Mouse (Mus musculus) activated CD4-positive, CD25-positive, alpha-beta regulatory T cell, adult 4 months (primary cell): ENCODE measurements around the gene Cldn18. TPM values are rescaled to one million over a fixed set of nuclear protein-coding genes. Genes with fewer than 3 reads are reported as not detected.

Experiments
- ATAC-seq: one replicate; pipeline ENCODE4 v1.8.0; 2017
- polyA plus RNA-seq, 2 experiments: library from polyadenylated mRNA; unstranded; fragments of 100-300 nt; shearing (Covaris generic); gene quantifications; one replicate each; pipeline ENCODE4 v1.2.1; 2017

Gene Cldn18
- polyA plus RNA-seq: not detected

DNA sequence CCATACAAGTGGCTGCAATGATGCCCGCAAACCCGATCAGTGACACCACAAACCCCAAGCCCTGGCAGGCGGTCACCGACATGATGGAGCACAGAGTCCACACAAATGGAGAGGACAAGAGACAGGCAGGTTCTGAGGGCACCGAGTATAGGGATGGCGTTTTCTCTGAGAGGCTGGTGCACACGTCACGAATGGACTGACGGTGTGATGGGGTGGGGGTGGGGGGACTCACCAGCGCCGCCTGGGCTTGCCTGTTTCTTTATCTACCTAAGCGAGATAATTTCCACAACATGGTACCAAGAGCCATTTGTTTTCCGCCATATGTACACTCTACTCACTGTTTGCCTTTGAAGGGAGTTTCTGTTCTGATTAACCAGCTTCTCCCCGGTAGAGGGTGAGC is at the start of gene Cldn18:
Gene Cldn18 (minus strand): TSS at position 134 of the 400 bp plus-strand sequence.
- ATAC-seq: no peak

DNA sequence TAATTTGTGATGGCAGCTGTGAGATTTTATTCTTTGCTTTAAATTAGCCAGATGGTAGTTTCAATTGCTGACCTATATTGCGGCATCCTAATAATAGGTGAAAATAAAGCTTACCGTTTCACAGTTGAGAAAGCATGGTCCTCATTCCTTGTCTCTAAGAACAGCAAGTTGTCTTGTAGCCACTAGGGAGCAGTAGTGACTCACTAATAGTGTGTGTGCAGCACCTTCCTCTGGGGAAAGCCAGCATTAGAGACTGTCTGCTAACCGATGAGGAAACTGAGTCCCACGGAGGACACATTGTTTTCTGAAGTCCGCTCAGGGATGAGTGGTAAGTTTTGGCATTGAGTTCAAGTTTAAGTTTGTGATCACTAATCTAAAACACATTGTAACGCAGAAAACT is 46.5 kb upstream of the Cldn18 start:
- ATAC-seq: no peak

DNA sequence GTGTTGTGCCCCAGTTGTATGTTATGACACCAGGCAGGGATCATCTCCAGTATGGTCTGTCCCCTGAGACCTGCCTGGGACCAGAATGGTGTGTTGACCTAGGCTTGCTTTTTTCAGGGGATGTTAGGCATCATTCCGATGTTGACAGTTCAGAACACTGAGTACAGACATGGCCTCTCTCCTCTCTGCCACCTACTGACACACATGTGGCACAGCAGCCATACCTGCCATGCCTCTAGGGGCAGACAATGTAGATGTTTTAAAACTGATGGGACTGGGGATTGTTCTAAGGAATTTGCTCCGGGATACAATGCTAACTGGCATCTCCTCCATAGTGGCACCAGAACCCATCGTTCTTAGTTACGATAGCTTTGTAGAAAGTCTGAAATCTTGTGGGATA is 33.2 kb upstream of the Cldn18 start:
- ATAC-seq: no peak

DNA sequence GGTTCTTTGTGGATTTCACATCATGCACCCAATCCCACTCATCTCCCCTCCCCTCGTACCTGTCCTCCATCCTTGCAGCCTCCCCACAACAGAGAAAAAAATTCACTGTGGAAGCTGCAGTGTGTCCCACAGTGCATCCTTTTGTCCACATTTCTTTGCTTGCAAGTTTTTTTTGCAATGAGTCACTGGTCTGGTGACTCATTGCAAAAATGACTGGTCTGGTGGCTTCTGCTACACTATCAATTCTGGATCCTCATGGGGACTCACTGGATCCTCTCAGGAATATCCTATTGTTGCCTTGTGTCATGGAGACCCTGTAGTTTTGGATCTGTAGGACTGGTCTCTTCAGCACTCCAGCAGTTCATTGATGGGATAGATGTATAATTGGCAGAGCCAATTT is 31.2 kb upstream of the Cldn18 start:
- no peak for ATAC-seq

DNA sequence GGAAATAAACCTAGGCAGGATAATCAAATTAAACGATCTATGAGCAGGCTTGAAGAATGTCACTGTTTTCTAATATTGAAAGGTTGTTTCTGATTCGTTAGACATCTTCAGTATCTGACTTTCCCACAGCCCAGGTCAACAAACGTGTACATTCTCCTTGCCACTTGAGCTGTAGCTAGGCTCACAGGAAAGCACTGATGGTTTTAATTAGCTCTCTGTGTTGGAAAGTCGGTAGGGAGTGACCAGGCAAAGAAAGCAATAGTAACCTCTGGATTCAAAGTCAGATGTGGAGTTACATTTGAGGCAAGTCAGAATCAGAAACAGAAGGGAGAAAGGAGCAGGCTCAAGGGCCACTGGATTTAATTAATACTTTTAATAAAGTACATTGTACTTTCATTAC is 30.7 kb upstream of the Cldn18 start:
- no peak for ATAC-seq

DNA sequence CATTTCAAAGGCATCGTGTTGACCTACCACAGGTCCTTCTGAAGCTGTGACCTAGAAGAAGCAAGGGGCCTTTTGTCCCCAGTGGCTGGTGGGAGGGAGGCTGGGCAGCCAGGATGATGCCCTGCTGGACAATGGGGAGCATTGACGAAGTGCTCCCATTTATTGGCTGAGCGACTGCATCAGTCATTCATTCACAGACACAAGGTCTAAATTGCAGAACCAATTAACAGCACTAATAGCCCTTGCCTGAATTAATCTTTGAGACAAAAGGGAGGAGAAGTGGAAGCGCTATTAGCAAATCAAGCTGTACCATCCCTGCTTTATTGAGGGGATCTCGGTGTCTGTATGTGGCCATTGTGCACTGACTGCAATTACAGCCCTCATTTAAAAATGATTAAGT is 27.5 kb upstream of the Cldn18 start:
- no peak for ATAC-seq

DNA sequence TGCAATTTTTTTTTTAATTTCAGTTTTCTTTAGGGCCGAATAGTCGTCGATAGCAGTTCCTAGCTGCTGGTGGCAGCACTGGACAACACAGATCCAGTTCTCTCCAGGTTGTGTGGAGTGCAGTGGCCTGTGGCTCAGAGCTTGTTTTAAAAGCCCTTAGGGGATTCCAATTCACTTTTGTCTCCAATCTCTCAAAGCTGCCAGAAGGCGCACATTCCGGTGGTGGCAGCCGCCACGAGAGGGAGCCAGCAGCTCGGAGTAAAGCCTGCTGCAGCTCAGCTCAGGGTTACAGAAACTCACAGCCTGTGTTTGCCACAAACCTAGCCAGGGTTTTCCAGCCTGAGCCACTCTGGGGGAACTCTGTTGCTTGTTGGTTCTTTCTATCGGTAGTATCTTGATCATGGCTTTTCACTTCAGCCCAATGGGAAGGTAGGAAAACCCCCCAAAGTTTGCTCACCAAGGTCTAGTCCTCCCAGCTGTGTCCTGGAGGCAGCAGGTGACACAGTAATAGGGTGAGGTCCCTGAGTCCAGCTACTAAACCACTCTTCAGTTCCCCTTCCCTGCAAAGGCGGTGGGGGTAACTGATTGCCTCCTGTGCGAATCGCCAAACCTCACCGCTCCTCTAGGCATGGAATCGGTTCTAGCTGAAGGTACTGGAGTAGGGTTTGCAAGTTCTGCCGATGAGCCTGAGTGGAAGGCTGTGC is 13.0 kb upstream of the Cldn18 start:
- no peak for ATAC-seq

DNA sequence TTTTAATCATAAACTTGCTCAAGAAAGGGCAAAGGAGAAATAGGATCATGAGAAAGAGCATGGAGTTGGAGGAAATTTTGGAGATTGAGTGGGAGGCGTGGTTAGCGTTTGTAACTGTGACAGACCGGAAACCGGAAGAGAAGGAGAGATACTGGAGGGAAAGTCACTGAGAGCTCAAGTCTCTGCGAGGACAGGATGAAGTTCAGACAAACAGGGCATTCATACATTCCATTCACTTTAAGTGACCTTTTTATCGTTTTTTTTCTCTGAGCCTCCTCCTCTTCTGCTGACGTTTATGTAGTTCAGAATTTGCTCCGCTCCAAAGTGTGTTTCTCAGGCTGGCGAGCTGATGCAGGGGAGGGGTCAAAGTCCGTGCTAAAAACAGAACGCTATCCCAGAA is 10.8 kb upstream of the Cldn18 start:
- no peak for ATAC-seq

DNA sequence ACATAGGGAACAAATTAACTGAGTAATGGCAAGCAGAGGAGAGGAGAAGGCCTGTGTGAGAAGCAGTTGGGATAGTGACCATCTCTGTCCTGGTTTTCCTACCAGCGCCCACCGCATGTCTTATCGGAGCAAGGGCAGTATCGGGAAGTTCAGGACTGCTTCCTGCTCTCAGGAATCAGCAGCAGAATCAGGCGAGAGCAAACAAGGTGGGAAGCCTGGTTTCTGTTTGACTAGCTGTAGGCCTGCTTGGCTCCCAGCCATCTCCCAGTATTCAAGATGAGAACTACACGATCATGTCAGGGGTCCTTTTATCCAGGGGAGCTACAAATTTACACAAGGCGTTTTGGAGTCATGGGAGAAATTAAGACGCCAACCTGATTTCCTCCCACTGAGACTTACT is 8.2 kb upstream of the Cldn18 start:
- ATAC-seq: no peak

DNA sequence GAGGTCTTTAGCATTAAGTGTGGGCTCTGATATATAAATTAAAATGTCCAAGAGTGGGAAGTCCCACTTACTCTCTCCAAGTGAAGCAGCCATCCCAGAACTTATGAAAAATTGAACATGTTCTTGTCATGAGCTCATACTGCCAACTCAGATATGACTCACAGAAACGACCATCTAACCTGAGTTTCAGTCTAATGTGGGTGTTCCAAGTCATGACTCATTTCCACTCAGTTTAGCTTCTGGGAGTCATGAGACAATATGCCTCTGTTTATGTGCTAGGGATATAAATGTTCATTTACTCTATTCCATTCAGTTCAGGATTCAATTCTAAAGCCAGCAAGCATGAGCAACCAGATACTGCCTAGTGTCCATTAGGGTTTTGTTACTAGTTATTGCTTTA is 2.9 kb upstream of the Cldn18 start:
- no peak for ATAC-seq

DNA sequence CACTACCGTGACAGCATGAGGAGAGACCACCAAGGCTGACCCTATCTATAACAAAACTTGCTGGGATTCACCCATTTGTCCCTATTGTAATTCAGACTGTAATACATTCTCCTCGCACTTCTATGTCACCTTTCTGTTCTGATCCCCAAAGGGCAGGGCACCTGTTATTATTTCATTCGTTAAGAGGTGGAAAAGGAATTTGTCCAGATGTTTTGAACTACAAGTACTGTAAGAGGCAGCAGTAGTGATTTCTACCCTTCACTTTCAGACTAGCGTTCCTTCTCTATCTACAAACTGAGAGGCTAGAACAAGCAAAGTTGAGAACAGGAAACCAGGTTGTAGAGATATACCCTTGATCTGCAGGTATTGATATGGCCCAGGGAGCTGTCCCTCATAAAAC is 6.8 kb downstream of the Cldn18 start:
- ATAC-seq: no peak

DNA sequence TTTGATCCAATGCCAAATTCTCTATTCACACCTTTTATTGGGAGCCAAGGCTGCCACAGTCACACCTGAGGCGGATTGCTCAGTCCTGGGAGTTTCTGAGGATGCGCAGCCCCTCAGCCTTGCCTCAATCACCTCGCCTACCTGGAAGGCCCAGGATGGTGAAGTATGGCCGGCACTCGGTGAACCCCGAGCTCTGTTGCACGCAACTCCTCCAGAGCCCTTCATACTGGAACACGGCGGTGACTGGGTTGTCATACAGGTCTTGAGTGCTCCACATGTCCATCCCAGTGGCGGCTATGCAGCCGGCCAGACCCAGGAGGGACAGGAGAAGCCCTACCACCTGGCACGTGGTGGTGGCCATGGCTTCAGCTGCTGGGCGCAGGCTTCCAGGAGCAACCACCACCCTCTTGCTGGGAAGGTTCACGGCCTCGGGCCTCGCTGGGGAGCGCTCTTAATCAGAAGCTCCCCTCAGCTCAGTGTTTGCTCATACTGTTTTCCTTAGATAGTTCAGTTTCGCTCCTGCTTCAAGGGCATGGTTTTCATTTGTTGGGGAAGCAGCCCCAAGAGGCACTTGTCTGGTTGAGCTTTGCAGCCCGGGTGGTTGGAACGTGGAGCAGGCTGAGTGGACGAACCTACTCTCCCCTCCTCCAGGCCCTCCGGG is 7.3 kb downstream of the Cldn18 start:
- no peak for ATAC-seq

DNA sequence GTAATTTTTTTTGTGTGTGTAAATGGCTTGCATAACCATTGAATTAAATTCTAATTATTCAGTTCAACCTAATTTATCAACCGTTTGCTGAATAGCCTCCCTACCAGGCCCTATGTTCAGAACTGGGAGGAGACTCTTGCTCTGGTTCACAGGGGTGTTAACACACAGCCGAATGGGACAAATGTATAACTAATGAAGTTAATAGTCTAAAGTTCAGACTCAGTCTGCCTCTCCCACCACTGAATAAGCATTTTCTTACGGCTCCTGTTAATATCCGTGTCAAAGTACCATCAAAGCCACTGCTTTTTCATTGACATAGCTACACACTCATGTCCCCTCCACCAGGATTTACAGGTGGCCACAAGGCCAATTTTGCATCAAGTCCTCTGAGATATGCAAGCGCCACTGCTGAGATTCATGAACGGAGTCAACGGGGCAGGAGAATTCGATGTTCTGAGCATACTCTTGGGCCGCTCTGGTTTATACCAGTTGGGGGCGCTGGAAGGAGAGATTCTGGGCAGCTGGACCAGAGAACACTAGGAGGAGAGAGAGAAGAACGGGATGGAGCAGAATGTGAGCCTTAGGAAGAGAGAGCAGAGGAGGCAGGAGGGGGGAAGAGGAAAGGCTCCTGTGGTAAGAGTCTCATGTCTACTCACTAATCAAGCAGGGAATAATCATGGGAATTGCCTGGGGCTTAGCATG is 9.5 kb downstream of the Cldn18 start:
- ATAC-seq: no peak

DNA sequence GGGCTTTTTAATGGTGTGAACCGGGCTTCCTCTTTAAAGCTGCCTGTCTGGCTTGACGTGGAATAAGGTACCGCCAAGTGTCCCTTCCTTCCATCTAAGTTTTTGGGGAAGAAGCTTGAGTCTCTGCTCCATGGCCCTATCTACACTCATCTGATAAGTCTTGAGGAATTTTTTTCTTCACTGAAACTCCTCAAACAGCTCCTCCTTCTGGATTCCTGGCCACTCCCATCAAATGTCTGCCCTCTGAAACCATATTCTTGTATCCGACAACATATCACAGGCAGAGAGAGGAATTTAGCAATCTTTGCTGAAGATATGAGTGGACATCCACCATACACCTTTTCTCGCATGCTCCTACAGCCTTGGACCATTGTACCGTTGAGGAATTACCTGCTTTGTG is 10.8 kb downstream of the Cldn18 start:
- ATAC-seq: no peak

DNA sequence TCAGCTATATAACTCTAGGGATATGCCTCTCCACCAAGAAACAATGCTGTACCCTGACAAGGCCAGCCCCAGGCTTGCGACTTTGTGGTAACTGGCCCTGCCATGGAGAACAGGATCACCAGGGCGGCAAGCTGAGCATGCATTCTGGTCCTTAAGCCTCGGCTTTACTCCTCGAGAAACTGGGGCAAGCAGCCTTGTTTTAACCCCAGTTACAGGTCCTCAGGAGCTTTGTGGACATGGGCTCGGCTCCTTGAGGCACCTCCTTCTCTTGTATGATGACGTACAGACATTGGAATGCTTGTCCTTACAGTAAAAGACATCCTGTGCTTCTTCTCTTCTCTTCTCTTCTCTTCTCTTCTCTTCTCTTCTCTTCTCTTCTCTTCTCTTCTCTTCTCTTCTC is 13.4 kb downstream of the Cldn18 start:
- no peak for ATAC-seq

DNA sequence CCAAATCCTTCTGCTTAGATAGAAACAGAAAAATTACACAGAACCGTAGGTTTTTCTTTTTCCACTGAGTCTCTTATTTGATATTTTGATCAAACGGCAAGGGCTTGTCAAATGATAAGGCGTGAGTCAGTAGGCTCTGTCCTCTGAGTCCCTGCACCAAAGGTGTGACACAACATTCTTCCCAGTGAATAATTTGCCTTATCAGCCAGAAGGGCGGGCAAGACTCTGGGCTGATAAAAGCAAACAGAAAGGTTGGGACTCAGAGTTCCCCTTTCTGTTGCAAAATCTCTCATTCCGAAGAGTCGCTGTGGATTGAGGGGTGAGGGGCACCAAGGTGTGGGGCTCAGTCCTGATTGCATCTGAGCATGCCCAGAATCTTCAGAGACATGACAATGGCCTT is 14.9 kb downstream of the Cldn18 start:
- no peak for ATAC-seq

DNA sequence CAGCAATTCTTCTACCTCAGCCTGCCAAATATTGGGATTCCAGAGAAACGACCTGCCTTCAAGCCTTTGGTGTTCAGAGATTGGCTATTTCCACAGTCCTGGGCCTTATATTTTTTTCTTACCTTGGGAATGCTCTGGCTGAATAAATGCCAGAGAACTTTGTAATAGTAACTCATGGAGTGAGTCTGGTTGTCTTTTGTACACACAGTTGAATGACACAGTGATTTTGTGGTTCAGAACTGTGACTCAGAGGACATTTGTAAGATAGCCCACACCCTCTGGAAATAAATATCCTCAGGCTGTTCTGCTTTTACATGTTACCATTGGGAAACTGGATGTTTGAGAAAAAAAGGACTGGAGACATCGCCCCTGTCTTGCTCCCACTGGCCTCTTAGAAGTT is 15.9 kb downstream of the Cldn18 start:
- no peak for ATAC-seq

DNA sequence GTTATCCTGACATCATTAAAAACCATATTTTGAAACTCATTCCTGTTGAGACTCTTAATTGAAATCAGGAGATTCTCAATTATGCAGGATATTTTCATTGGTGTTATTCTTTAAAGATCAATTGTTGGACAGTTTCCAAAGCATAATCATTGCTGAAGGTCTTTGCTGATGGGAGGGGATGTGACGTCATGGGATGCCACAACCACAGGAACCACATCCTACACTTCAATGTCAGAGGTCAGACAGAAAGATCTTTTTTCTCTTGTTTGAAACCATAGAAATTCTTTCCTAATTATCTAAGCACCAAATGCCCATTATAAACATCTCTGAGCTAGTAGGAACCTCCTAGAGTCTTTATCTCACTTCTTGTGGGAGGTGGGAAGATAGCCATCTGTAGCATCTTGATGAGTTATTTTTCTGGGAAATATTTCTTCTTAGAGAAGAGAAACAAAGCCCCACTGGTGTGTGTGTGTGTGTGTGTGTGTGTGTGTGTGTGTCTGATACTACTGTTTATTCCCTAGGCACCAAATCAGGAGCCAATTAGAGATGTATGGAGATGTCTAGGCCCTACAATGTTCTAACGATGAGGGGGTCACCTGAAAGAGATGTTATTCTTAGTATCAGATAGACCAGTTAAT is 17.2 kb downstream of the Cldn18 start:
- peak; percentile 66 for ATAC-seq

DNA sequence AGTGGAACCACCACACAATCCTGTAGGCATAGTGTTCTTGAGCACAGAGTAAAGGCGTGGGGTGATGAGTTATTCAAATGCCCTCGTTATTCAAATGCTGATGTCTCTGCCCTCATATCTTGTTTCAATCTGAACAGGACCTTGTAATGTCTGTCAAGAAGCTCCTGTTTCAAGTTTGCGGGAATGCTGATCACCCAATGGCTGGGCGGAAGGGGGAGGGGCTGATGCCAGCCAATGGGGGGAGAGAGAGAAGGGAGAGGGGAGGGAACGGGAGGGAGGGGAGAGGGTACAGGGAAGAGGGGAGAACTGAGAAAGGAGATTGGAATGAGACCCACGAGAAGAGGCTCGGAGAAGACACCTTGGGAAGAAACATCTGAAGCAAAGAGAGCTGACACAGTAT is 22.1 kb downstream of the Cldn18 start:
- ATAC-seq: no peak

DNA sequence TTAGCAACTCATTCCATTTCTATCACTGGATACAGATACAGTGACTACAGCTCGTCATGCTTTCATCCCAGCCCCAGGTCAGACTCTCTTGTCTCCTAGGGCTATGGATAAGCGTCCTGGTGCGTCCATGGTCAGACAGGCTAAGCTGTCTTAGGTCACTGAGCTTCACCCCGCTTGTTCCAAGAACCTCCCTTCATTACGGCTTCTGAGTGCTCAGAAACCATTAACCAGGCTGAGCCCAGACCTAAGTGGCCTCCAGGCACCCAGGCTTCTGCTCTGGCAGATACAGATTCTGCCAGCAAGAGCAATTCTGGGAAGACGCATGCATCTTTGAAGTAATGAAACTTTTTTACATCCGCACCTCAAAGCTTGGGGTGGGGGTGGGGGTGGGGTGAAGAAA is 26.7 kb downstream of the Cldn18 start:
- no peak for ATAC-seq

DNA sequence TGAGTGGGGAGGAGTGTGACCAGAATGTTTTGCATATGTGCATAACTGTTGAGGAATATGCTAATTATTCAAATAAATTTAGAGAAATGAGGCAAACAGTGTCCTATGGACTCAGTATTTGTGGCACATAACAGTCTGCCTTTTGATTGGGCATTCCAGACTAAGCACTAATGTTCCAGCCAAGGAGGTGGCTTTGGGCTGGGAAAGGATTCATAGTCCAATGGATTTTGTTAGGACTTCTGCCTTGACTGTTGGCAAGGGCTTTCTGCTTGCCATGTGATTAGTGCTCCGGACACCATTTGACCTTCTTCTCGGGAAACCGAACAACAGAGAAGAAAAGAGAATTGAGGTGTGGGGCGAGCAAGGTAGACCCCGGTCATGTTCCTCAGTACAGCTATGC is 27.3 kb downstream of the Cldn18 start:
- ATAC-seq: no peak

DNA sequence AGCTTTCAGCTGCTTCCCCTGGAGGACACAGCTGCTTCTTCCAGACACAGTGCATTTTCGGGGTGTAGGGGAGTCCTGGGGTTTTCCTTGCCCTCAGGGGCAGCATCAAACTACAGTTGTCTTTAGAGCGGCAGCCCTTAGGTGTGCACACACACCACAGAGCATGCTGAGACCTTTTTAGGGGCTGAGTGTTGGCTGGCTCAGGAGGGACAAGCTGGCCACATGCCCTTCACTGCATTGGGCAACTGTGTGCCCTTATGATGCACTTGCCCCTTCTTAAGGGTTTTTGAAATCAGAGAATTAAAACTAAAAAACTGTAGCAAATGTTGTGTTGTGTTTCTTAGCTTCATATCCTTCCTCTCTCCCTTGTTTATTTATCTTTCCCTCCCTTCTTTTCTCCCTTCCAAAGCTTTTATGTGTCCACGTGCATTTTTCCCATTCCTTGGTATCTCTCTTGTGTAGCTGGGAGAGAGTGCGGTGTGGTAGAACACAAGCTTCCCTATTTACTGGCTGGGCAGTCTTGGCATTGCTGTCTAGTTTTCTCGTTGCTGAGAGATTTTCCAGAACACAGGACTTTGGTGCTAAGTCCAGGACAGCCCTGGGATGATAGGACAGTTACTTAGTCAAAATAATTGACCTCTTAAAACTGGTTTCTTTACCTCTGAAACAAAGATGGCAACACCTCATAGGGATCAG is 31.4 kb downstream of the Cldn18 start:
- ATAC-seq: no peak

DNA sequence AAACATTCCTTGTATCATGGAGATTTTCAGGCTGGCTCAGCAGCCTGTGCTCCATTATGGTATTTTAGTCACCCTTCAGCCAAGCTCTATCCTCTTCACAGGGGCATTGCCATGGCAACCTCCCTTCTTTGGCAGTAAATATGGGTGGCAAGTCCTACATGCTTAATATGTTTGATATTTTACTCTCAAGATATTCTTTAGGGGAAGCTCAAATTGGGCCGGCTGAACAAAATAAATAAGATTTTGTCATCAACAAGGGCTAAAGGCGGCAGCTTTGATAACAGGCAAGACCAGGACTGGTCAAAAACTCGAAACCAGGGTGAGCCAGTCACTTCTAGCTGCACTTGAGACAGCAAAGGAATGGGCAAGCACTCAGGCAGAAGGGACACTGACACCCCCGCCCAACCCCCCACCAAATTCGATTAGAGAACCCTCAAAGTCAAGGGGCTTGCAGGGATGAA is 32.0 kb downstream of the Cldn18 start:
- ATAC-seq: no peak
